Mouse (Mus musculus) kidney, adult 2 months (tissue): ENCODE results near the gene Nr6a1. TPM values are rescaled to one million over a fixed set of nuclear protein-coding genes. Genes with fewer than 3 reads are reported as not detected.
A peak's percentile ranks its signal among the peaks of the same experiment; 100 is the strongest.

Experiments
- DNase-seq: peaks from one replicate; pipeline ENCODE4 v3.0.0; 2021
- H3K27ac ChIP-seq: fragments of 200-500 bp; 2 replicates; pipeline ENCODE4 v1.5.1; 2012; ENCODE audit warnings: low read depth, low read length, control low read depth, inconsistent platforms; ENCODE audit not compliant: insufficient read depth
- H3K27me3 ChIP-seq: fragments of 200-500 bp; replicated peaks from 2 replicates; pipeline ENCODE4 v1.6.1; 2012; ENCODE audit warnings: mild to moderate bottlenecking, moderate library complexity, low read length, inconsistent platforms; ENCODE audit not compliant: control insufficient read depth, insufficient read depth
- H3K36me3 ChIP-seq: fragments of 200-500 bp; 2 replicates; pipeline ENCODE4 v1.6.1; 2012; ENCODE audit warnings: mild to moderate bottlenecking, moderate library complexity, low read length, inconsistent platforms; ENCODE audit not compliant: control insufficient read depth, insufficient read depth
- H3K4me1 ChIP-seq: fragments of 200-500 bp; 2 replicates; pipeline ENCODE4 v1.6.1; 2011; ENCODE audit warnings: low read length; ENCODE audit not compliant: control insufficient read depth, insufficient read depth
- H3K4me3 ChIP-seq: fragments of 200-500 bp; 2 replicates; pipeline ENCODE4 v1.5.1; 2011; ENCODE audit warnings: mild to moderate bottlenecking, low read depth, low read length, control low read depth; ENCODE audit not compliant: insufficient read depth
- CTCF ChIP-seq: fragments of 200-500 bp; conservative IDR thresholded peaks from 2 replicates; pipeline ENCODE4 v1.5.1; 2011; ENCODE audit warnings: low read depth, mild to moderate bottlenecking, control low read depth, low read length, moderate library complexity, mixed read lengths; ENCODE audit not compliant: insufficient read depth, insufficient read length
- POLR2A ChIP-seq: fragments of 200-500 bp; IDR thresholded peaks from one replicate; pipeline ENCODE4 v1.6.1; 2011; ENCODE audit warnings: low read depth, low read length, control low read depth
- WGBS: fragments of 180-500 bp; shearing (Covaris S2); methylation state at CpG from one replicate; pipeline ENCODE4 v1.1.7; 2018; 5-methylcytosine and 5-hydroxymethylcytosine counted together
- polyA plus RNA-seq: library from polyadenylated mRNA; depleted of rRNA; stranded (reverse); fragments of >200 nt; gene quantifications from 2 replicates; pipeline ENCODE4 v1.2.3, GENCODE M21; 2012

Nr6a1 gene
- polyA plus RNA-seq, 1 experiment: 2.6 TPM

- no peak overlapping the region for H3K27ac ChIP-seq
- DNase-seq: no peak
- H3K36me3 ChIP-seq: no peaks in the 10 kb centered on the region
- no peak for TF ChIP-seq CTCF
- TF ChIP-seq POLR2A: no peak
- no peaks in the 10 kb centered on the region for H3K27me3 ChIP-seq
- no peak overlapping the region for H3K4me3 ChIP-seq
- H3K4me1 ChIP-seq: no peaks in the 10 kb centered on the region
- 83% methylated on average over 5 of the region's 5 CpGs for WGBS
Measured at GRCm38 (mm10) chr2:38770772-38771477, 156.6 kb downstream of the Nr6a1 start.

GRCm38 (mm10) chr2:38767177-38767931 is 160.1 kb downstream of the Nr6a1 start:
- Histone ChIP-seq H3K4me3 (no peak overlapping the region), H3K4me1 (no peaks in the 10 kb centered on the region), H3K27ac (no peak overlapping the region), H3K36me3 (no peaks in the 10 kb centered on the region), H3K27me3 (no peaks in the 10 kb centered on the region)
- no peak for DNase-seq
- 84% methylated on average over 4 of the region's 4 CpGs for WGBS
- TF ChIP-seq POLR2A (no peak), CTCF (no peak)

DNA sequence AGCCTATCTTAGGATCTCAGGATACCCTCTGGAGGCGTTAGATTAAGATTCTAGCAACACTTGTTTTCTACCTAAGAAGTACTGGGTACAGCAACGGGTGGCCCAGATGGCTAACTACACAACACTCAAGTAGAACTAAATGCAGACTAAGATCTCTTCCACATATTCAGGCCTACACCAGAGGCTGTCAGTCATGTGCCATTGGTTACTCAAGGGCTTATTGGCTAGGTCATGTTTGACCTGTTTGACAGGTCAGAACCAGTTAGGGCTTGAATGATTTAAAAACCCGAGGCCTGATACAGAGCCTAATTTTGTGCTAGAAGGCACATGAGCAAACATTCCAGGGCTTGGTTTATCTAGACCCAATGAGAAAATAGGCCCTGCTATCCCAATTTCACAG is 187.6 kb downstream of the Nr6a1 start:
- H3K36me3 ChIP-seq: no peaks in the 10 kb centered on the region; the same call in 1 of the 2 replicates
- WGBS: 56% methylated on average over 3 of the region's 3 CpGs
- no peak for DNase-seq
- no peak overlapping the region for H3K27ac ChIP-seq
- H3K4me3 ChIP-seq: no peak overlapping the region
- TF ChIP-seq CTCF: no peak
- TF ChIP-seq POLR2A: no peak
- no peaks in the 10 kb centered on the region for H3K4me1 ChIP-seq
- no peaks in the 10 kb centered on the region for H3K27me3 ChIP-seq

- Histone ChIP-seq H3K4me1 (no peaks in the 10 kb centered on the region), H3K27me3 (no peaks in the 10 kb centered on the region), H3K36me3 (no peaks in the 10 kb centered on the region; the same call in 1 of the 2 replicates), H3K27ac (no peak overlapping the region), H3K4me3 (no peak overlapping the region)
- peak; percentile 77 for TF ChIP-seq CTCF
- TF ChIP-seq POLR2A: no peak
- 24% methylated on average over 7 of the region's 7 CpGs for WGBS
- peak; percentile 55 for DNase-seq
Measured at GRCm38 (mm10) chr2:38739410-38739809, 188.1 kb downstream of the Nr6a1 start.

DNA sequence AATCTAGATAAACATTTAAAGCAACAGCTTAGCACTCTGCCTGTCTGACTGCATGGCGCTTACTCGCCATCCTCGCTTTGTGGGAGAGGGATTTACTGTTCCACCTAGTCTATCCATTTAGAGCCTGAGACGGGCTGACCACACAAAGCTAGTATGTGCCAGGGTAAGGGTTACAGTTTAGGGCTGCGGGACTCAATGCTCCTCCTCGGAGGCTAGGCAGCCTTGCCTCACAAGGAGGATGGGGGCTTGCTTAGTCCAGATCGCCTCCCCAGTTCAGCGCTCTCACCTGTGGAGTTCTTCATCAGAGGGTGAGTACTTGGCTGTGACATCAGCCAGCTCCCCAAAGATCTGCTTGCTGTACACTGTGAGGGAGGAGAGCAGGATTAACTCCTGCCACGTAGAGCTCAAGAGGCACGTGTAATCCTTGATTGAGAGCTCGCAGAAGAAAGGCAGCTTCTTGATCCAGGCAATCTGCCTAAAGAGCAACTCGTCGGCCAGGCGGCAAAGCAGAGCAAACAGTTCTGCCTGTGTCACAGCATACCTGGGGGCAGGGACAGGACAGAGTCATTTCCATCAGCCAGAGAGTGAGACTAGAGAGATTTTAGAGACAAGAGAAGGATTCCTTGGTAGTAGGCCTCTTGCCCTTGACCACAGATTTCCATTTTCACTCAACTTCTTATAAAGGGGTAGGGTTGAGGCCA is 188.7 kb downstream of the Nr6a1 start:
- Histone ChIP-seq H3K36me3 (no peaks in the 10 kb centered on the region; the same call in 1 of the 2 replicates), H3K27me3 (no peaks in the 10 kb centered on the region), H3K4me3 (no peak overlapping the region), H3K27ac (no peak overlapping the region), H3K4me1 (no peaks in the 10 kb centered on the region)
- WGBS: 96% methylated on average over 14 of the region's 14 CpGs
- no peak for DNase-seq
- TF ChIP-seq POLR2A (no peak), CTCF (no peak)

DNA sequence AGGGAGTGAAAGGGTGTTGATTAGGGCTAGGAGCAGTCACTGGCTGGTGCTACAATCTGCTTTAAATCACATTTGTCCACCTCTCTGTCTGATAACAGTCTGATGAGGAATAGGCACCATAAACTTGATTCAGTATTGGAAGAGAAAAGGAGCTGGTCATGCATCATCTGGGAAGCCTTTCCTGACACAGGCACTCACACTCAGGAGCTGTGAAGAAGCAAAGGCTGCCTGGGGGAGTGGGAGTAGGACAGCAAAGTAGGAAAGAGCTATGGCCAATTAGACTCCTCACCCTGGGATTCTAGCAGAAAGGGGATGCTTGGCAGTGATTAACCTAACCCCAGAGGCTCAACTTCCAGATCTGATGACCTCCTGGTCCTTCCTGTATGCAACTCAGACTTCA is 191.7 kb downstream of the Nr6a1 start:
- no peak overlapping the region for H3K4me3 ChIP-seq
- DNase-seq: no peak

DNA sequence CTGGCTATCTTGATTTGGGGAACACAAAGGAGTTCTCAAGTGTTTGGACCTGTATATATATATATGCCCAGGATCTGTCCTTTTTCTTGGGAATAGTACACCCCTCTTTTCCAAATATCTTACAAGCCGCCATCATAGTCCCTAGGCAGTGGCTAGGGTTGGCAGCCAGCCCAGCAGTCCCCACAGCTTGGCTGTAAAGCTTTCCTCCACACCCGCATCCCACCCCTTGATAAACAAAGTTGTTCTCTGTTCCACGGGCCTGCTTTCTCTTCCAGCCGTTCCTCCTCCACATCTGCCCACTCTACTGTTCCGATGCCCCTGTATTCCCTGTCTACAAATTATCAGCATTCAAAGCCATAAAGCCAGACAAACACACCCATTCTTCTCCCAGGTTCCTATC is 192.8 kb downstream of the Nr6a1 start:
- TF ChIP-seq CTCF (no peak), POLR2A (no peak)
- 58% methylated on average over 5 of the region's 5 CpGs for WGBS

More for the DNA sequence above, 191.7 kb downstream of the Nr6a1 start:
- Histone ChIP-seq H3K36me3 (no peaks in the 10 kb centered on the region; the same call in 1 of the 2 replicates), H3K27ac (no peak overlapping the region), H3K4me1 (no peaks in the 10 kb centered on the region), H3K27me3 (no peaks in the 10 kb centered on the region)
- no peak for TF ChIP-seq CTCF
- TF ChIP-seq POLR2A: no peak

More for the DNA sequence above, 192.8 kb downstream of the Nr6a1 start:
- no peak for DNase-seq
- Histone ChIP-seq H3K36me3 (peaks cover 3% of the 10 kb centered on the region), H3K4me3 (no peak overlapping the region), H3K27me3 (no peaks in the 10 kb centered on the region), H3K27ac (no peak overlapping the region), H3K4me1 (no peaks in the 10 kb centered on the region)
